Mouse (Mus musculus): Measurements from ENCODE around the gene Sgf29.

- no peak for TF ChIP-seq CTCF (IDR thresholded peaks at IDR 0.05; ENCODE audit: control insufficient read depth, insufficient read depth, low read length)
- no peak for TF ChIP-seq POLR2A (IDR thresholded peaks at IDR 0.05; ENCODE audit: borderline replicate concordance, control insufficient read depth, low read depth, low read length)
These were observed 23.0 kb downstream of the Sgf29 start for GRCm38 (mm10) chr7:126672111-126672510.
